Mouse (Mus musculus) bone marrow, adult 2 months (tissue): ENCODE data around the gene Pigx.

Experiments used
- CTCF ChIP-seq: fragments of 200-500 bp; IDR thresholded peaks from 2 replicates; pipeline ENCODE4 v1.5.1; 2011; ENCODE audit warnings: low read length, control low read depth; ENCODE audit not compliant: control insufficient read depth, insufficient read depth
- POLR2A ChIP-seq: fragments of 200-500 bp; IDR thresholded peaks from 2 replicates; pipeline ENCODE4 v1.6.1; 2011; ENCODE audit warnings: low read depth, mild to moderate bottlenecking, control low read depth, low read length, borderline replicate concordance; ENCODE audit not compliant: control insufficient read depth

- TF ChIP-seq CTCF (no peak), POLR2A (no peak)
Measured at GRCm38 (mm10) chr16:32099638-32100150, at the start of gene Pigx, which contains the start of gene Cep19.
